Mouse (Mus musculus): ENCODE data around the gene Psors1c2. TPM values are rescaled to one million over a fixed set of nuclear protein-coding genes. Genes with fewer than 3 reads are reported as not detected.
A peak's percentile ranks its signal among the peaks of the same experiment; 100 is the strongest.

The Psors1c2 gene
- polyA plus RNA-seq, 1 experiment from 2014 or later, result 1.4 TPM

DNA sequence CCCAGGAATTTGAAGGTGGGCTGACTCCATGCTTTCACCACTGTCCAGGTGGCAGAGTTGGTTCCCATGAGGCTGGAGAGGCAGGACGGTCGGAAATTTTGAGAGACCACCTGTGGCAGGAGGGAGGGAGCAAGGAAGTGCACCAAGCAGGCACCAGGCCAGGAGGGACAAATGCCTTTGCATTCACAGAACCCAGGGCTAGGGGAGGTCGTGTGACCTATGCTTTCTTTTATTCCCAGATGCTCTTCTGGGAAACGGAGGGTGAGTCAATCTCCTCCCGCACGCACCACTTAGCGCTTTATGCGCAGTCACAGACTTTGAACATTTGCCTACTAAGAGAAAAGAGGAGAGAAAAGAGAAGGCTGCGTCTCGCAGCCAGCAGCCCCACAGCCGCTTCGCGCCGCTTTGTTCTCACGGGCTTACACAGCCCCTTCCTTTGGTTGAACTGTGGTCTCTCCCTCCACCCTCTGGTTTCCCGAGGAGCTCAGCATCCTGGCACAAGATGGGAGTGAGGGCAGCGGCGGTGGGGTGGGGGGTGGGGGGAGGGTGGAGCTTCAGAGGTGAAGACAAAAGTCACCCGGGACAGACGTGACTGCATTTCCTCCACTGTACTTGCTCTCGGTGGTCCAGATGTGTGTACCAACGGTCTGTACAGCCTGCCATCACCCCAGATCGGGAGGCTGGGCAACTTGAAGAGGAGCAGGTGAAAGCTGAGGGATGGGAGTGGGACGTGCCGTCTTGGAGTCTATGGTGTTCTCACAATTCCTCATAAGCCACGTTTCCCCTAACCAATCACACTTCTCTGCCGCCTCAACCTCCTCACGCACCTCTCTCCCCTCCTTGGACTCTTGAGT is 36.3 kb downstream of the Psors1c2 start:
- H3K9me3 ChIP-seq, result no peaks in the 10 kb centered on the region
- H3K4me1 ChIP-seq, result peaks cover 14% of the 10 kb centered on the region
- peak overlapping the region; percentile 60 for H3K4me2 ChIP-seq (replicated peaks)
- H3K4me3 ChIP-seq, result peak overlapping the region; percentile 19
- H3K9ac ChIP-seq, result peak overlapping the region; percentile 45
- WGBS, result 3% methylated on average over 28 of the region's 28 CpGs
- H3K27me3 ChIP-seq (replicated peaks), result peaks cover 13% of the 10 kb centered on the region
- H3K27ac ChIP-seq, result no peak overlapping the region
- no peaks in the 10 kb centered on the region for H3K36me3 ChIP-seq
- peak; percentile 74 for ATAC-seq (ENCODE audit: low FRiP score, low read depth)

DNA sequence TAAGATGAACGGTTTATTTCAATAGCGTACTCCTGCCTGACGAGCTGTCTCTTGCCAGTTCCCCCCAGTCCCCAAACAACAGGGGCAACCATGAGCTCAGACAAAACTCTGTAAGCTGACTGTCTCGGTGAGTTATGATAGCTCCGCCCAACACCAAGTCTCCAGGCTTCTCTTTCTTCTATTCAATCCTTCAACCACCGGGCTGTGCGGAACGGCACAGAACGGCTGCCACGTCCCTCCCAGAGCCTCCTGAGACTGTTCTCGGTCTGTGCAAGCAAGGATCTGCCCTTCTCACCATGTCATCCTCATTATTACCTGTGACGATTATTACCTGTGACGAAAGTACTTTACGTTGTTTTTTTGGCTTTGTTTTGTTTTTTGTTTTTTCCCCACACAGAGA is 37.8 kb downstream of the Psors1c2 start:
- Histone ChIP-seq H3K4me1 (peaks cover 14% of the 10 kb centered on the region), H3K4me3 (no peak overlapping the region), H3K4me2 (replicated peaks) (no peak overlapping the region), H3K27ac (no peak overlapping the region), H3K36me3 (no peaks in the 10 kb centered on the region), H3K27me3 (replicated peaks) (peaks cover 13% of the 10 kb centered on the region), H3K9ac (no peak overlapping the region), H3K9me3 (no peaks in the 10 kb centered on the region)
- peak; percentile 52 for ATAC-seq (ENCODE audit: low FRiP score, low read depth)
- WGBS, result 38% methylated on average over 14 of the region's 14 CpGs

DNA sequence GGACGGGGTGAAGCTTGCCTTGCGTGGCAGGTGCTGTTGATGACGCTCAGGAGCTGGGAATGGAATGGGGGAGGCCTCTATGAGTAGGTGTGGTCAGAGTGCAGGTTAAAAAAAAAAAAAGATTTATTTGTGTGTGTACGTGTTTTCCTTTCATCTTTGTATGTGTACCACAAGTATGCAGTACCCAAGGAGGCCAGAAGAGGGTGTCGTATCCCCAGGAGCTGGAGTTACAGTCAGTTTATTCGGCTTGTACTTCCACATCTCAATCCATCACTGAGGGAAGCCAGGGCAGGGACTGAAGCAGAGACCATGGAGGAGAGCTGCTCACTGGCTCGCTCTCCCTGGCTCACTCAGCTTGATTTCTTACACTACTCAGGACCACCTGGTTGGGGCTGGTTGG is 38.5 kb downstream of the Psors1c2 start:
- H3K4me2 ChIP-seq (replicated peaks), result no peak overlapping the region
- no peak overlapping the region for H3K4me3 ChIP-seq
- no peaks in the 10 kb centered on the region for H3K36me3 ChIP-seq
- H3K27ac ChIP-seq, result no peak overlapping the region
- no peak overlapping the region for H3K9ac ChIP-seq
- H3K9me3 ChIP-seq, result no peaks in the 10 kb centered on the region
- ATAC-seq (ENCODE audit: low FRiP score, low read depth), result no peak
- H3K4me1 ChIP-seq, result peaks cover 14% of the 10 kb centered on the region
- H3K27me3 ChIP-seq (replicated peaks), result peaks cover 13% of the 10 kb centered on the region
- WGBS, result 96% methylated on average over 7 of the region's 7 CpGs

DNA sequence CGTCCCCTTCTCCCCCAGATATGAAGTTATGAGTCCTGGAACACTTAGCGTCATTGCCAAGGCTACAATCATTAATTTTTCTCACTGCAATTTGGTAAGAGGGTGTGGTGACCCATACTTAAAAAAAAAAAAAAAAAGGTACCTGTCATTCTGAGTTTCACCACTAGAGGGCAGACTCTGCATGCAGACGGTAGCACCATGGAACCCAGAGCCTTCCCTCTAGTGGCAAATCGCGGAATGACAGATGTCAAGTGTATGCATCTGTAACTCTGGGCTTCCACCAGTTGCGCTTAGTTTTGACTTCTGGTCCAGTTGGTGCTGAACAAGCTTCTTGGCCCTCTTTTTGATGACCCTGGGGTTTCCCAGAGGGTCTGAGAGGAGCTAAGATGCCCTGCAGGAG is 45.2 kb downstream of the Psors1c2 start:
- no peak overlapping the region for H3K9ac ChIP-seq
- no peaks in the 10 kb centered on the region for H3K27me3 ChIP-seq (replicated peaks)
- no peak overlapping the region for H3K4me2 ChIP-seq (replicated peaks)
- H3K27ac ChIP-seq, result no peak overlapping the region
- H3K36me3 ChIP-seq, result no peaks in the 10 kb centered on the region
- no peak for ATAC-seq (ENCODE audit: low FRiP score, low read depth)
- 21% methylated on average over 6 of the region's 6 CpGs for WGBS
- no peaks in the 10 kb centered on the region for H3K9me3 ChIP-seq
- H3K4me1 ChIP-seq, result no peaks in the 10 kb centered on the region
- H3K4me3 ChIP-seq, result no peak overlapping the region

DNA sequence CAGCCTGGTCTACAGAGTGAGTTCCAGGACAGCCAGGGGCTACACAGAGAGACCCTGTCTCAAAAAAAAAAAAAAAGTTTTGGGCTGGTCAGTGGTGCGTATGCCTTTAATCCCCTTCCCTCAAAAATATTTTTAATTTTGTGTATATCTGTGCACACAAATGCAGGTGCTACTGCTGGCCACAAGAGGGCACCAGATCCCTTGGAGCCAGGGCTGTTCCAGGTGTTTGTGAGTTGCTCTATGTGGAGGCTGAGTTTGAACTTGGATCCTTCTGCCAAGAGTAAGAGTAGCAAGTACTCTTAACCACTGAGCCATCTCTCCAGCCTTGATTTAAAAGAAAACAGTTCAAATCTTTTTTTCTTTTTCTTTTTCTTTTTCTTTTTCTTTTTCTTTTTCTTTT is 49.9 kb downstream of the Psors1c2 start:
- Histone ChIP-seq H3K4me2 (replicated peaks) (no peak overlapping the region), H3K4me3 (no peak overlapping the region), H3K4me1 (no peaks in the 10 kb centered on the region), H3K9me3 (no peaks in the 10 kb centered on the region), H3K27me3 (replicated peaks) (no peaks in the 10 kb centered on the region), H3K27ac (no peak overlapping the region), H3K36me3 (no peaks in the 10 kb centered on the region), H3K9ac (no peak overlapping the region)
- no peak for ATAC-seq (ENCODE audit: low FRiP score, low read depth)
- 85% methylated on average over 1 of the region's 1 CpGs for WGBS

Other genes with a start within 250 kb of the Psors1c2 start
- 0.06 and 0.10 TPM in 2 replicates for gene H2-Q1, start 212.8 kb upstream of the Psors1c2 start, polyA plus RNA-seq (2016; fragmentation: Nextera tagmentation; extraction: Ambion mirVana)
- 0.28 and 0.42 TPM in 2 replicates for gene H2-Q2, start 191.0 kb upstream of the Psors1c2 start, polyA plus RNA-seq (2016; fragmentation: Nextera tagmentation; extraction: Ambion mirVana)
- gene H2-Q4, start 153.6 kb upstream of the Psors1c2 start, polyA plus RNA-seq (2016; fragmentation: Nextera tagmentation; extraction: Ambion mirVana), result 2.7 and 3.2 TPM in 2 replicates
- 0.48 and 0.64 TPM in 2 replicates for gene H2-Q6, start 108.4 kb upstream of the Psors1c2 start, polyA plus RNA-seq (2016; fragmentation: Nextera tagmentation; extraction: Ambion mirVana)
- gene H2-Q7, start 94.0 kb upstream of the Psors1c2 start, polyA plus RNA-seq (2016; fragmentation: Nextera tagmentation; extraction: Ambion mirVana), result 6.5 and 6.8 TPM in 2 replicates
- 0.18 and 0.27 TPM in 2 replicates for gene H2-Q10, start 63.1 kb upstream of the Psors1c2 start, polyA plus RNA-seq (2016; fragmentation: Nextera tagmentation; extraction: Ambion mirVana)
- not detected in 2 replicates for gene Pou5f1, start 27.2 kb upstream of the Psors1c2 start, polyA plus RNA-seq (2016; fragmentation: Nextera tagmentation; extraction: Ambion mirVana)
- 34.1 and 35.1 TPM in 2 replicates for gene Tcf19, start 16.4 kb upstream of the Psors1c2 start, polyA plus RNA-seq (2016; fragmentation: Nextera tagmentation; extraction: Ambion mirVana)
- gene Cchcr1, start 16.1 kb upstream of the Psors1c2 start, polyA plus RNA-seq (2016; fragmentation: Nextera tagmentation; extraction: Ambion mirVana), result 12.9 and 13.1 TPM in 2 replicates
- not detected in 2 replicates for gene Cdsn, start 18.9 kb downstream of the Psors1c2 start, polyA plus RNA-seq (2016; fragmentation: Nextera tagmentation; extraction: Ambion mirVana)
- gene 2300002M23Rik, start 34.2 kb downstream of the Psors1c2 start, polyA plus RNA-seq (2016; fragmentation: Nextera tagmentation; extraction: Ambion mirVana), result not detected in 2 replicates
- gene Sfta2, start 68.3 kb downstream of the Psors1c2 start, polyA plus RNA-seq (2016; fragmentation: Nextera tagmentation; extraction: Ambion mirVana), result not detected in 2 replicates
- not detected in 2 replicates for gene Gm9573, start 93.4 kb downstream of the Psors1c2 start, polyA plus RNA-seq (2016; fragmentation: Nextera tagmentation; extraction: Ambion mirVana)
- gene Mucl3, start 110.5 kb downstream of the Psors1c2 start, polyA plus RNA-seq (2016; fragmentation: Nextera tagmentation; extraction: Ambion mirVana), result 0.10 TPM in 1 of 2 replicates, not detected in the other
- 14.9 and 15.2 TPM in 2 replicates for gene Vars2, start 134.4 kb downstream of the Psors1c2 start, polyA plus RNA-seq (2016; fragmentation: Nextera tagmentation; extraction: Ambion mirVana)
- 35.8 and 36.9 TPM in 2 replicates for gene Gtf2h4, start 140.5 kb downstream of the Psors1c2 start, polyA plus RNA-seq (2016; fragmentation: Nextera tagmentation; extraction: Ambion mirVana)
- 170 and 172 TPM in 2 replicates for gene Ddr1, start 171.4 kb downstream of the Psors1c2 start, polyA plus RNA-seq (2016; fragmentation: Nextera tagmentation; extraction: Ambion mirVana)